Mouse (Mus musculus): Measurements from ENCODE around the gene Drd2.

The Drd2 gene

GRCm38 (mm10) chr9:49340136-49341043 lies at the start of gene Drd2:
Gene Drd2, plus strand, starts transcription at chr9:49340627.
- no peak for DNase-seq (ENCODE audit: low spot score)

GRCm38 (mm10) chr9:49295101-49295500 lies 45.3 kb upstream of the Drd2 start:
- DNase-seq (ENCODE audit: low spot score) = no peak

- DNase-seq (ENCODE audit: low spot score) = no peak
Measured at GRCm38 (mm10) chr9:49307576-49307975, 32.9 kb upstream of the Drd2 start.

- DNase-seq (ENCODE audit: low spot score) = no peak
Measured at GRCm38 (mm10) chr9:49310821-49311220, 29.6 kb upstream of the Drd2 start.

- no peak for DNase-seq (ENCODE audit: low spot score)
Measured at GRCm38 (mm10) chr9:49318638-49319037, 21.8 kb upstream of the Drd2 start.

GRCm38 (mm10) chr9:49341044-49341365 lies 578 bp downstream of the Drd2 start:
- DNase-seq (ENCODE audit: low spot score) = no peak

GRCm38 (mm10) chr9:49365763-49366162 lies 25.3 kb downstream of the Drd2 start:
- no peak for DNase-seq (ENCODE audit: low spot score)

GRCm38 (mm10) chr9:49373946-49374345 lies 33.5 kb downstream of the Drd2 start:
- no peak for DNase-seq (ENCODE audit: low spot score)

- no peak for DNase-seq (ENCODE audit: low spot score)
Measured at GRCm38 (mm10) chr9:49379962-49380361, 39.5 kb downstream of the Drd2 start.

- no peak for DNase-seq (ENCODE audit: low spot score)
Measured at GRCm38 (mm10) chr9:49384041-49384440, 43.6 kb downstream of the Drd2 start.

- no peak for DNase-seq (ENCODE audit: low spot score)
Measured at GRCm38 (mm10) chr9:49384855-49385254, 44.4 kb downstream of the Drd2 start.

- DNase-seq (ENCODE audit: low spot score) = no peak
Measured at GRCm38 (mm10) chr9:49385301-49385700, 44.9 kb downstream of the Drd2 start.

GRCm38 (mm10) chr9:49386119-49386518 lies 45.7 kb downstream of the Drd2 start:
- no peak for DNase-seq (ENCODE audit: low spot score)

- no peak for DNase-seq (ENCODE audit: low spot score)
Measured at GRCm38 (mm10) chr9:49392242-49392641, 51.8 kb downstream of the Drd2 start.

- DNase-seq (ENCODE audit: low spot score) = no peak
Measured at GRCm38 (mm10) chr9:49396006-49396405, 55.6 kb downstream of the Drd2 start.

- DNase-seq (ENCODE audit: low spot score) = no peak
Measured at GRCm38 (mm10) chr9:49403711-49404110, 63.3 kb downstream of the Drd2 start.

- no peak for DNase-seq (ENCODE audit: low spot score)
Measured at GRCm38 (mm10) chr9:49407028-49407427, 66.6 kb downstream of the Drd2 start.

- no peak for DNase-seq (ENCODE audit: low spot score)
Measured at GRCm38 (mm10) chr9:49410621-49411020, 70.2 kb downstream of the Drd2 start.

- no peak for DNase-seq (ENCODE audit: low spot score)
Measured at GRCm38 (mm10) chr9:49423866-49424265, 83.4 kb downstream of the Drd2 start.

GRCm38 (mm10) chr9:49425585-49425984 lies 85.2 kb downstream of the Drd2 start:
- no peak for DNase-seq (ENCODE audit: low spot score)

GRCm38 (mm10) chr9:49426921-49427320 lies 86.5 kb downstream of the Drd2 start, which contains the start of gene Ankk1:
Gene Ankk1, minus strand, starts transcription at chr9:49427021.
- DNase-seq (ENCODE audit: low spot score) = no peak

- no peak for DNase-seq (ENCODE audit: low spot score)
Measured at GRCm38 (mm10) chr9:49427478-49427877, 87.1 kb downstream of the Drd2 start.

GRCm38 (mm10) chr9:49442621-49443020 lies 102.2 kb downstream of the Drd2 start:
- DNase-seq (ENCODE audit: low spot score) = no peak

- no peak for DNase-seq (ENCODE audit: low spot score)
Measured at GRCm38 (mm10) chr9:49450491-49450890, 110.1 kb downstream of the Drd2 start.
